Mouse (Mus musculus) spleen, adult 12 weeks (tissue): Measurements from ENCODE around the gene Eya2.

Experiments
- DNase-seq: peaks from one replicate; pipeline ENCODE4 v3.0.0; 2022; ENCODE audit warnings: low spot score

Gene Eya2

DNA sequence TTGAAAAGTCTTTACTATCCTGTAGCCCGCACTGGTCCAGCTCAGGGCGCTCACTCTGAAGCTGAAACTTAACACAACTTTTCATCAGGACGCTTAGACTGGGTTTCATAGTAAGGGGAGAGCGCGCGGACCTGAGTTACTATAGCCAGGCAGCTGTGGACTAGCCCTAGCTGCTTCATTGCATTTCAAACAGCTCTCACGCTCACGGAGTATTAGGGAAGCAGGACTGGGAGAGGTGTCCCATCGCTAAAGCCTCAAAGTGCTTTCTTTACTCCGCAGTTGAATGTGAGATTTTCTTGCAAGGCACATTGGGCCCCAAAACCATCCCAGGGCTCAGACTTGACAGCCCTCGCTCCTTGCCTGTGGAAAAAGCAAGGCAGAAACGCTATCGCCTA is 841 bp downstream of the Eya2 start:
- DNase-seq: no peak

DNA sequence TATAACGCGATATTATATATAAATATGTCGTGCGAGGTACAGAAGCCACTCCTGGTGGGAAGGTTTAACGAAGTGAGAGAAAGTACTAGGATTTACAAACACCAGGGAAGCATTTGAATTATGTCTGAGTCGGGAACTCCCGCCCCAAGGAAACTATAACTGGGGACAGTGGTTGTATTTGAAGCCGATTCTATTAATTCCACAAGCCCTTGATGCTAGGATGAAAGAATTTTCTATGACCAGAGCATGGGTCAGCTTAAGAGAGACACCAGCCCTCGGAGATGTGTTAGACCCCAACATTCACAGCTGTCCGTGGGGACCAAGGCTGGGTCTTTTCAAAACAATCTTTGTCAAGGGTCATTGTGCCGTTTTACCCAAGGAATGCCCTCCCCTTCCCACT is 1.3 kb downstream of the Eya2 start:
- no peak for DNase-seq

DNA sequence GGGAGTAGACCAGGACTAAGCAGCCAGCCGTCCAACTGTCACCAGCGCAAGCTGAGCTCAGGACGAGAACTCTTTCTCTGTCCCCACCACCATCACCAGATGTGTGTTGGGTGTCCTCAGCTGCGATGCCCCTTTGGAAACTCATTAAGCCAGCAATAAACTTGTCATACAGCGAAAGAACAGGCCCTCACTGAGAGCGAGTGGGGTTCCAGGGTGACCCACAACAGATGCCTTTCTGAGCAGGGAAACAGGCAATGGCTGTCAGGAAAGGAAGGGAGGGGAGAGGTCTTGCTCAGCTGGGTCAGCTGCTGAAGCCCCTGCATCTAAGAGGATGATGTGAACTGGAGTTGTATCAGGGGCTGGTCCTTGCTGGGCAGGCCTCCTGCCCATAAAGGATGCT is 2.7 kb downstream of the Eya2 start:
- DNase-seq: no peak

DNA sequence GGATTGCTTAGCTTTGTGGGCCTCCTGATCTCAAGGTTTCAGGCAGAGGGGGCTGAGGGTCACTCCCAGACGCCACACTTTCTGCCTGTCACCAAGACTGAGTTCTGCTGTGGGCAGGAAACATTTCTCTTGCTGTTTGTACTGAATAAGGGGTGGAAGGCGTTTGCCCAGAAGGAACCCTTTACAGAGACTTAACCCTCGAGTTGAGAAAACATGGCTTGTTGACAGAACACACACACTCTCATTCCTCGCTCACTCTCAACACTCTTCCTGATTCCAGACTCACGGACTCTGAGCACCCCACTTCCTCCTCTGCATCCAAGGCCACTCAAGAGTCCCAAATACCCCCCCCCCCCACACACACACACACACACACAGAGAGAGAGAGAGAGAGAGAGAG is 3.3 kb downstream of the Eya2 start:
- DNase-seq: no peak

DNA sequence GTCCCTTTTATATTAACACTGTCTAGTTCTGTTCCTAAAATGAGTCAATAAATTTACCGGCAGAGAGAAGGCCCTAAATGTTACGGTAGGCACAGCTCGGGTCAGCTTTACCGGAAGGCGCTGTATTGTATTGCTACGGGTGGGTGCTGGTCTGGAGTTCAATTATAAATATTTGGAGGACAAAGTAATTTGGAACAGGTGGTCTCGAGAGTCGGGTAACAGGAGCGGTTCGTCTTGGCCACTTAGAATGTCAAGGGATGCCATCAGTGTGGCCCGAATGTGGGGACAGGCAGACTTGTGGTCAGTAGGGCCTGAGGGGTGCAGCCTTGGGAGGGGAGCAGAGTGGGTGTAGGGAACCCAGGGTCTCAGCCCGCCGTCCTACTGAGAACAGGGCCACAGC is 4.7 kb downstream of the Eya2 start:
- no peak for DNase-seq

DNA sequence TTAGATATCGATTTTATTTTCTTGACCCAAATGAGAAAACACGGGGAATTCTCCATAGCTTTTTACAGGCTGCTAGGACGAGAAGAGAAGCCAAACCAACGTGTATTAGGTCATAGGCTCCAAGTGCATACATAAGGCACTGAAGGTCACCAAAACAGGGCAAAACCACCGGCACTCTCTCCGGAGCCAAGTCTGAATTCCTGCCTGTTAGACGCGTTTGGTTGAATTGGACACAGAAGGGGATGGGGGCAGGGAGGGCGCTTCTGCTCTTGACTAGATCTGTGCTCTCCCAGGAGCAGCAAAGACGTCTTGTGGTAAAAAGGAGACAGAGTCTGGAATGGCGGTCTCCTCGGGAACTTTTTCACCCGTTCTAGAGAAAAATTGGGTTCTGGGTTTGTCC is 6.1 kb downstream of the Eya2 start:
- no peak for DNase-seq

DNA sequence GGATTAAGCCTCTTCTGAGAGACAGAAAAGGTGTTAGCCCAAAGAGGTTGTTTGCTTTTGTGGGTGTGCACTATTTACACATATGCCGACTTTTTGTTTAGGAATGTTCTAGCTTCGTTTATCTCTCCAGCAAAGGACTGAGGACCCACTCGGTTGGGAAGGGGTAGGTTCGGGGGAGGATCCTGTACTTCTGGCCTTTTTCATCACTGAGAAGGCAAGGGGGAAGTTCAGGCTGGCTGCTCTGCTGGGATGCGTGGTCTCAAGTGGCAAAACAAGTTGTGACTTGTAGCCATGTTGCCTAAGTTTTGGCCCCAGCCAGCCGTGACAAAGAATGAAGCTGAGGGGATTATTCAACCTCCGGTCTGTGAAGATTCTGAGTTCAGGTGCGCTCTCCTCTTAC is 6.8 kb downstream of the Eya2 start:
- no peak for DNase-seq

DNA sequence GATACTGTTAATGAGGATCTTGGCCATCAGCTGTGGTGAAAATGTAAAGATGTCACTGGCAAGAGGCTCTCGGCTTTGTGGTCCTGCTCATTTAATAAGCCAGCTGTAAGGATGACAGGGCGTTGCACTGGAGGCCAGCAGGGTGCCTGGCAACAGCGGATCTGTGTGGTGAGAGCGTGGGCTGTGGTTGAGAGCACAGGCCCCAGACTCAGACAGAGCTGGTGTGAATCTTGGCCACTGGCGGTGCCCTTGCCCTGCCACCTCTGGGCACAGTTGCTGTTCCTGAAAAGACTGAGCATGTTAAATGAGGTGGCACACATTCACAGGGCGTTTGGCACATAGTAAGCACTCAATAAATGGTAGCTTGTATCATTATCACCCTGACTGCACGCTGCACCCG is 8.9 kb downstream of the Eya2 start:
- no peak for DNase-seq

DNA sequence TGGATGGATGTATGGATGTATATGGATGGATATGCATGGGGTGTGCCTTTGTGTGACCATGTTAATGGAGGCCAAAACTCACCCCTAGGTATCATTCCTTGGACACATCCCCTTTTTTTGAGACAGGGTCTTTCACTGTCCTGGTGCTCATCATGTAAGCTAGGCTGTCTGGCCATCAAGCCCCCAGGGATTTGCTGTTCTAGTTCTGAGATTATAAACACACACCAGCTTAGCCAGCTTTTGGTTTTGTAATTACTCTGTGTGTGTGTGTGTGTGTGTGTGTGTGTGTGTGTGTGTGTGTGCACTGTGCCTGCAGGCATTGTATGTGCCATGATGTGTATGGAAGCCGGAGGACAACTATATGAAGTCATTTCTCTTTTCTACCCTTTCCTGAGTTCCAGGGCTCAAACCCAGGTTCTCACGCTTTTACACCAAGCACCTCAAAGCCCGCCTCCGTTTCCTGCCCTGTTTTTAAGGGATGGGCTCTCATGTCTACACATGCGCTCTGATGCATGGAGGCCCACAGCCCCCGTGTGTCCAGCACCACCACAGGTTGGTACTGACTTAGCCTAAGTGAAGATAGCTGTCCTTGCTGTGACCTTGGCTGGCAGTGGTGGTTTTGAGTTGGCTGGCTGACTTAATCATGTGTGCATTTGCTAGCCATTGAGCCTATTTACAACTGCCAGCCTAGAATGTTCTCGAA is 16.9 kb downstream of the Eya2 start:
- no peak for DNase-seq

DNA sequence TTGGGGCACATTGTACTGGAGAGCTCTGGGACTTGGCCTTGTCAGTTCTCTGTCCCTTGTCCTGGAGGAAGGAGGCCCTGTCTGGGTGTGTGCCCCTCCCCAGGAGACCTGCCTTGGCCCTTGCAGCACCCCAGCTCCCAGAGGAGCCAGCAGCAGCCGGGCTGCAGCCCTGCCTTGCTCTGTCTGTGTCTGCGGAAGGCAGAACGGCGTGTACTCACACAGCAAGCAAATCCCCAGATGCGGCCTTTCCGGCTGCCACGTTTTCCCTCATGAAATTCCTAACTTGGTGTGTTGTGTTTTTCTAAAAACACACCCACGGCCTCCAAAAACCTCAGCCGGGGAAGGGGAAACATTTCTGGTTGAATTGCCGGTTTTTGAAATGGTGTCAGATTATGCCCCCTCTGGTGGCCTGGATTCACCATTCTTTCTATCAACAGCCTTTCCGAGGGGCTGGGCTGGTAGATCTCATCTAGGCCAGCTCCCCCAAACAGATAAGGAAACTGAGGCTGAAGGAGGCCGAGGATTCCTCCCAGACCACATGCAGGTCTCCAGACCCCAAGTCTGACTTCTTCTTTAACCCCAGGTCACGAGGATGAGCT is 19.0 kb downstream of the Eya2 start:
- no peak for DNase-seq

DNA sequence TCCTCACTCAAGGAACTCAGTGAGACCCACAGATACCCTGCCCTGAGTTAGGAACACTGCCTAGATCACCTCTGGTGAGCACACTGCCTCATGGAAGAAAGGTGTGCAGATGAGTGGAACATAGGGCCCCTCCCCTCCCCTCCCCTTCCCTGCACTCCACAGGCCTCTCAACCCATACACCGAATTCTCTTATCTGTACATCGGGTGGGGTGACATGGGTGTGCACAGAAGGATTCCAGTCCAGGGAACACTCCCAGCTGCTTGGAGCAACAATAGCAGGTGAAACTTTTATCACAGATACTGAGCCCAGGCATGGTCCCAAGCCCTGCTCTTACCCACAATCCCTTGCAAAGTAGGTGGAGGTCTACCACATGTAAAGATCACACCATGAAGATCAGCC is 26.7 kb downstream of the Eya2 start:
- DNase-seq: no peak

DNA sequence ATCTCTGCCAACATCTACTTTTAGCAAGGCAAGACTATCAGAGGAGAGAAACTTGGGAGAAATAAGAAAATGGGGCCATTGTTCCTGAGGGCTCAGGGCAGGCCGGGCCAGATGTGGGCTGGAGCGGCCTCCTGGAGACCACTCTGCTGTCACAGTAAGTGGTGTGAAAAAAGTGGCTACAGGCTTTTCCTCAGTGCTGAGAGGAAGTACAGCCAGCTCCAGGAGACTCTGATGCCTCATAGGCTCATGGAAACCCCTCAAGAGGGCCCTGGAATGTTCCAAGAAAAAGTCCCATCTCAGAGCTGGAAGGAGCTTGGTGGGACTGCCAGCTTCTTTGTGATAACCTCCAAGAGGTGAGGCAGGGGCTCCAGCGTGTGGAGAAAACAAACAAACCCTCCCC is 27.8 kb downstream of the Eya2 start:
- DNase-seq: no peak

DNA sequence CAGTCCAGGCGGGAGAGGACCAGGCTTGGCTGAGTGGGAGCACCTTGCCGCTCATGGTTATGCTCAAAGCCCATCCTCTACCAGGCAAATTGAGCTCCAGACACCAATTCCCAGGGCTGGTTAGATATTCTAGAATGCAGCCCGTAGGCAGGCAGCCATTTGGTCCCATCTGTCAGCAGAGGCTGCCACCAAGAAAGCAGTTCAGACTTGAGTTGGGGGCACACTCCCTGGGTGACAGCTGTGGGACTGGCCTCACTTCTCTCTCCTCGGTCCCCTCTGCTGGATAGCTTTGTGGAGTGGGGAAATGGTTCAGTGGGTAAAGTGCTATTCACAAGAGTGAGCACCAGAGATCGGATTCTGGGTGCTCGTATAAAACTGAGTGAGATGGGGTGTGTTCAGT is 32.0 kb downstream of the Eya2 start:
- DNase-seq: no peak

DNA sequence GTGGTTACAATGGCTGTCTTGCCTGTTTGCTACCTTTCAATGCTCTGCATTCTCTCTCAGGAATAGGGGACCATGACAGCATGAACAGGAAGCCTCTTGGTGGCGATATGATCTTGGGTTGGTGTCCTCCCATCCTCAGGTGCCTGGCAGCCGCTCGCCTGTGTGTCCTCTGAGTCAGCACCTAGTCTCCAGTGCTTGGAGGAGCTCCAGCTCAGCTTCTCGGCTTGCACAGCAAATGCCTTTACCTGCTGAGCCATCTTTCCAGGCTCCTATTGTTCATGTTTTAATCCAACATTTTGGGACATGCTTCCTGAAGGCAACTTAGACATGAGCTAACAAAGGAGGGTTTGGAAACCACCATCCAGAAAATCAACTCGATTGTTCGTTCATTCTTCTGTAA is 33.1 kb downstream of the Eya2 start:
- DNase-seq: no peak

DNA sequence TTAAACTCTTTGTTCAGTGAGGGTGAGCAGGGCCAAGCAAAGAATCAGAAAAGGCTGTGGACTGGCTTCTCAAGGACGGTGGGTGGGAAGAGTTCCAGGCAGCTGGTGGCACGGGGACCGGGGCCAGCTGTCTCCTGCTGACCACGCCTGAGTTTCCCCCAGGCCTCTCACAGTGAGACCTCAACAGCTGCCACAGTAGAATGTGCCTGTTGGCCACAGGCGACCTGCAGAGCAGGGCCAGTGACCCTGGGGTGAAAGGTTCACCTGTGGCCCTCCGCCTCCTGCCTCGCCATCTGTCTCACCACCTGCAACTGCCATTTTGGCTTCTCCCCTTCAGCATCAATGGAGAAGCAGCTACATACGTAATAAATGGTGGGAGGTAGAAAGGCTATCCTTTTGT is 35.1 kb downstream of the Eya2 start:
- DNase-seq: no peak

DNA sequence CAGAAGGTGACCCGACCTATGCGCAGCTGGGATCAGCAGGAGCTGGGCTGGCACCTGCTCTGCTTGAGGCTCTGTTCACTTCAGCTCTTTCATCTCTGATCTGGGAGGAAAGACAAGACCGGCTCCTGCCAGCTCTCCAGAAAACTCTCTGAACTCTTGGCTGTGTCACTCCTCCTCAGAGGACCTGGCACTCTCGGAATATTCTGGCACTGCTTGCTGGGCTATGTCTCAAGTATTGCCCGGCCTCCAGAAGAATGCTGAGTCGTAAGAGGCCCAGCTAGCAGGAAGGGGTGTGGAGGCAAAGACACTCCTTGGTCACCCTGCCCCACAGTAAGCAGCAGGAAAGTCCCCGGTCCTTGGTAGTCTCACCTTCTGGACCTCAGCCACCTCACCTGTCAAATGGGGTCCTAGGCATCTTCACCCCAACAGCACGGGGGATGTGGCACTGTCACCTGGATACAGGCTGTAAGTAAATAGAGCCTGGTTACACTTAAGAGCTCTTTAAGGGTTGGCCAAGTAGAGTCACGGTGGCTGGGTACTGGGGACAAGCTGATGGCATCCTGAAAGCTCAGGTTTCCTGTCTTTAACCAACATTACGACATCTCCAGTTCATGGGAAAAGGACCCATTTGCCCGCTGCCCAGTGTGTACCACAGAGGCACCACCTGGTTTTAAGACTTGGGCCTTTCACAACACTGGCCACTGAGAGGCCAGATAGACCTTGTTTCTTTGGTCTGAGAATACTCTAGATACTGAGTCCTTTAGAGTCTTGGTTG is 38.4 kb downstream of the Eya2 start:
- DNase-seq: no peak

DNA sequence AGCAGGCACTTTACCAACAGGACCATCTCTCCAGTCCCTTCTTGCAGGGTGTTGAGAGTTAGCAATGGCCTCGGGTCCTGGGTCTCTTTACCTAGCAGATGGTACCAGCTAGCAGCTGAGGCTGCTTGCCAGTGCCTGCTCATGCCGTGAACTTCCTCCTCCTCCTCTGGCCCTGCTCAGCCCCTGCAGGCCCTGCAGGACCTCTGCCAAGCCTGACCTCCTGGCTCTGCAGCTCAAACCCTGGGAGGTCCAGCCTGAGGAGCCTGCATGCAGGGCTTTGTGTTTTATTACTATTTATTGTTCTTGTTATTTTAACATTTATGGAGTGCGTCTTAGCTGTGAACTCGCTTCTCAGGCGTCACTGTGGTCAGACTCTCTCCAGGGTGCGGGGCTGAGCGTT is 39.6 kb downstream of the Eya2 start:
- no peak for DNase-seq

DNA sequence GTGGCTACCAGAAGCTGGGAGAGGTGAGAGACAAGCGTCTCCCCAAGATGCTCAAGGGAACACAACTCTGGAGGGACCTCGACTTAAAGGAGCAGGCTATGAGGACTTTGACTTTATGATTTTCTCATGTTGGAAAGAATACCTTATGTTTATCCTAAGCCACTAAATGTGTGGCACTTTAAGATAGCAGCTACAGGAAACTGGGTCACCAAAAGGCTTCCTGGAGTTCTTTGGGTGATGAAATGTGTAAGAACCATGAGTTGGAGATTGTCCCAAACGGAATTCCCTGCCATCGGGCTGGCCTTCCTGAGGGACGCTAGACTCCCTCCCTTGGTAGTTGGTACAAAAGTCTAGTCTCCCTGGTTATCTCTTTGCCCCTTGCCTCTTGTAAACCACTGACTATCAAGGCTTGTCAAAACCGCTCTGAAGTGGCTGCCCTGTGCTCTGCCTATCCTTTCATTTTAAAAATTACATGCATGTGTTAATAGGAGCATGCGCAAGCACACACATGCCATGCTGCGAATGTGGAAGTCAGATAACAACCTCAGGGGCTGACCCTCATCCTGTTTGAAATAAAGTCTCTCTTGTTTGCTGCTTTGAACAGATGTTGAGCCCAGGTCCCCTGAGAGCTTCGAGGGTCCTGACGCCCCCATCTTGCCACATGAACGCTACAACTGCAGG is 44.4 kb downstream of the Eya2 start:
- DNase-seq: no peak

DNA sequence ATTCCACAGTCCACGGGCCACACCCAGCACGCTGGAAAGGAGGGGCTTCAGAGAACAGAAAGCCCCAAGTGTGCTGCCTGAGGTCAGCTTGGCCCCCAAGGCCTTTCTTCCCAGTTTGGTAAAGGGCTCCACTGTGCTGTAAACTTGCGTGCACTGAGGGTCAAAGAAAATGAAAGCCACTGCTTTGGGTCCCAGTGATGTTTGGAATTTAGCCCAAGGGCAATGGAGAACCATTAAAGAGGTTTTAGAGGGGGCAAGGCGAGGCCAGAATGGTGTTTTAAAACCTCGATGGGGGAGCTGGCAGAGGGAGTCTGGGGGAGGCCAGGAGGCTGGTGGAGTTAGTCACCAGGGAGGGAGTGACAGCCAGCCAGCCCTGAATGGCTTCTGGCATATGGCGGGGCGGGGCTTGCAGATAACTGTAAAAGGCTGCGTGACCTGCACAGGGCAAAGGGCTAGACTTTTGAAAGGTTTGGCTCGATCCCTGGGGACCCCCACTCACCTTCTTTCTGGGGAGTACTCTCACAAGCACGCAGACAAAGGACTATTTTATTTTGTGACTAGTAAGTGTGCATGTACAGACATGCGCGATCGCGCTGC is 47.2 kb downstream of the Eya2 start:
- DNase-seq: no peak

DNA sequence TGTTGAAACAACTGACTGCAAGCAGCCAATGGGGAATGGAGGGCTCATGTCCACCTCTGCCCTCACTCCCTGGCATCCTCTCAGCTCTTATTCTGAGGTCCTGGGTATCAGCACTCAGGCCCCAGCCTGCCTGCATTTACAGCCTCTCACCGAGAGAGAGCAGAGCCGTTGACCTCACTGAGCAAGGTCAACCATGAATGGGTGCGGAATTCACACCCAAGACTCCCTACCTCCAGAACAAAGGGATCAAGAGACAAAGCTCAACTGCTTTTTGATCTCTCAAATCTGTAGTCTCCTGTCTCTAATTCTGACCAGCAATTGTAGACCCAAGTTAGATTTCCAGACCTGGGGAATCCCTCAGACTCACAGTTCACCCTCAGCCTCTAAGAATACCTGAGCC is 48.8 kb downstream of the Eya2 start:
- no peak for DNase-seq

DNA sequence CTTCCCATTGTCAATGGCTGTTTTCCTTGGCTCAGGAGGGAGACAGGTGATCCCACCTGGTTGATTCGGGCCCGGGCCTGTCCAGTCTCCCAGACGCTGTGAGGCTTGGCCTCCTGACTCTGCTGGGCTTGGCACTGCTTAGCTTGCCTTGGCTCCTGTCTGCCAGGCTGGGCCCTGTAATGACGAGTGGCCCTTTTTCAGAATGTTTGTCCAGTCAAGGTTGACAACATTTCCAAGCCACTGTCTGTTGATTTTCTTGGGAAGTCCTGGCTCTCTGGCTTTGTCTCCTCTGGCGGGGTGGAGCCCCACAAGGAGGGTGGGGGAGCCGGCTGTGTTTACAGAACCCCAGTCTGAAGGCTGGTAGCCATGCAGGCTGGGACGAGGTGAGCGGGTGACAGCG is 49.2 kb downstream of the Eya2 start:
- no peak for DNase-seq

DNA sequence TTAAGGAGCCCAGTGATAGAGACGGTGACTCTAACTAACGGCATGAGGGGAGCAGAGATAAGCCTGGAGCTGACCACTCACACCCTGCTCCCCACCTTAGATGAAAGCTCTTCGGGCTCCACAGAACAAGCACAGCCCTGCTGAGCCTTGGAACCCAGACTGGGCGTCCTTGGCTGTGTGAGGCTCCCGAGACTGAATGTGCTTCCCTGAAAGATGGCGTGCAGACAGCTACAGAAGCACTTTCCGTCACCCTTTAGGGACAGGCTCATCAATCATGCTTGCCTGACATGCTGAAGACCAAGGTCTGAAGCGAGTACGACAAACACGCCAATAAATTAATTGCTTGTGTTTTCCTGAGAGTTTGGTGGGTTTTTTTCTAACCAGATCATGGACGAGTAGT is 56.2 kb downstream of the Eya2 start:
- no peak for DNase-seq

DNA sequence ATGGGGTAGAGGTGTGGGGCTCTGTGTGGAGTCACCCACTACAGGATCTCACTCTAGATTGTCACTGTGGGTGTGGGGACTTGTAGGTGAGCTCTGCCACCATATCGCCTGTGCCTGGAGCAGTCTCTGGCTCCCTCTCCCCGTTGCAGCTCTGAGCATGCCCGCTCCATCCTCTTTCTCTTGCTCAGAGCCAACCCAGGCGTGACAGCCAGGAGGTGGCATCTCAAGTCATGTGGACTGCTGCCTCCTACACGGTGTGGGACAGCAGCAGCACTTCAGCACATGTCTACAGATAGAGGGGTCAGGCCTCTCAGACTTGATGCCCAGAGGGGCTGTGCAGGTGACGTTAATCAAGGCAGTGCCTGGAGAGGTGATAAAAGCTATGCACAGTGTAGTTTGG is 57.4 kb downstream of the Eya2 start:
- DNase-seq: no peak
